Mouse (Mus musculus) heart, postnatal 0 days (tissue): Measurements from ENCODE around the gene Slc4a1. TPM values are rescaled to one million over a fixed set of nuclear protein-coding genes. Genes with fewer than 3 reads are reported as not detected.

ENCODE experiments used
- ATAC-seq: fragments of 200-750 bp; cut with Nextera tagmentation; 2 replicates; pipeline ENCODE4 v1.8.0; 2017; ENCODE audit warnings: low read depth, moderate number of reproducible peaks, moderate library complexity; ENCODE audit not compliant: insufficient read depth
- DNase-seq: peaks from one replicate; pipeline ENCODE4 v3.0.0-alpha.2; 2016; ENCODE audit warnings: low spot score
- H3K27ac ChIP-seq: fragments of 300-500 bp; sonication (generic); 2 replicates; pipeline ENCODE4 v1.5.1; 2014; ENCODE audit warnings: low read depth, mild to moderate bottlenecking
- H3K27me3 ChIP-seq: fragments of 300-500 bp; sonication (generic); 2 replicates; pipeline ENCODE4 v1.6.1; 2014; ENCODE audit warnings: low read length, mixed read lengths; ENCODE audit not compliant: control insufficient read depth, insufficient read depth
- H3K36me3 ChIP-seq: fragments of 300-500 bp; sonication (generic); replicated peaks from 2 replicates; pipeline ENCODE4 v1.6.1; 2014; ENCODE audit warnings: low read length, mixed read lengths; ENCODE audit not compliant: control insufficient read depth, insufficient read depth
- H3K4me1 ChIP-seq: fragments of 300-500 bp; sonication (generic); 2 replicates; pipeline ENCODE4 v1.6.1; 2014; ENCODE audit warnings: antibody characterized with exemption; ENCODE audit not compliant: control insufficient read depth, insufficient read depth
- H3K4me2 ChIP-seq: fragments of 300-500 bp; sonication (generic); 2 replicates; pipeline ENCODE4 v1.6.1; 2014; ENCODE audit warnings: low read depth, mild to moderate bottlenecking, low read length, moderate library complexity
- H3K4me3 ChIP-seq: fragments of 300-500 bp; sonication (generic); 2 replicates; pipeline ENCODE4 v1.5.1; 2014; ENCODE audit warnings: low read depth, low read length
- H3K9ac ChIP-seq: fragments of 300-500 bp; sonication (generic); replicated peaks from 2 replicates; pipeline ENCODE4 v1.6.1; 2014; ENCODE audit warnings: low read depth, low read length, mixed read lengths
- H3K9me3 ChIP-seq: fragments of 300-500 bp; sonication (generic); replicated peaks from 2 replicates; pipeline ENCODE4 v1.6.1; 2016; ENCODE audit warnings: low read length; ENCODE audit not compliant: control insufficient read depth
- CTCF ChIP-seq: IDR thresholded peaks from 2 replicates; pipeline ENCODE4 v1.5.1; 2016; ENCODE audit warnings: antibody characterized with exemption, control low read depth, low read depth
- EP300 ChIP-seq: IDR thresholded peaks from 2 replicates; pipeline ENCODE4 v1.6.1; 2016; ENCODE audit warnings: antibody characterized with exemption, low read depth
- WGBS: fragments of 180-500 bp; shearing (Covaris S2); extraction: QIAGEN DNeasy Blood & Tissue Kit; methylation state at CpG from one replicate; pipeline ENCODE4 v1.1.7; 2014; 5-methylcytosine and 5-hydroxymethylcytosine counted together
- polyA plus RNA-seq: library from polyadenylated mRNA; unstranded; fragments of >200 nt; fragmentation: Nextera tagmentation; extraction: Ambion mirVana; gene quantifications from 2 replicates; pipeline ENCODE4 v1.2.1, GENCODE M21; 2015
- total RNA-seq: library from RNA; depleted of rRNA; stranded (reverse); fragments of >200 nt; gene quantifications from 2 replicates; pipeline ENCODE4 v1.2.3, GENCODE M21; 2014; ENCODE audit warnings: low replicate concordance

Gene Slc4a1
- total and polyA plus RNA-seq, 2 experiments from 2014 or later, result 3.1 to 7.5 TPM

DNA sequence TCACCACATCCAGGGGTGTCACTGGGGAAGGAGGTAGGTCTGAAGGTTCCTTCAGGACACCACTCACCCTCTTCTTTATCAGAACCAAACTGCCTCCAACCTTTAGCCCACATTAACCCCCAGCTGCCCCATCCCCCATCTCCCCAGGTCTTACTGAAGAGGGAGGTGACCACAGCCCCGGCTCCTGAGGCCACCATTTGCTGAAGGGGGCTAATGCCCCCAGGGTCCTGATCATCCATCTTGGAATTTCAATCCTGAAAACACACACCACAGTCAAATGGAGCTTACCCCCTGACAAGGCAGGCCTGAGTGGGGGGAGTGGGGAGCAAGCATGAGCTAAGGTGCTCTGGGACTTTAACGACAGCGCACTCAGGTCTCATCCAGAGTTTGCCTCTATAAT, 40.4 kb upstream of the Slc4a1 start:
- 13% methylated on average over 3 of the region's 3 CpGs for WGBS
- Histone ChIP-seq H3K4me1 (peaks cover 15% of the 10 kb centered on the region), H3K9ac (peak overlapping the region; percentile 69), H3K36me3 (peaks cover 30% of the 10 kb centered on the region), H3K27ac (peak overlapping the region; percentile 95), H3K4me2 (peak overlapping the region; percentile 66), H3K4me3 (peak overlapping the region; percentile 93), H3K27me3 (no peaks in the 10 kb centered on the region), H3K9me3 (no peaks in the 10 kb centered on the region)
- ATAC-seq (no peak), DNase-seq (no peak)
- TF ChIP-seq EP300 (no peak), CTCF (no peak)

DNA sequence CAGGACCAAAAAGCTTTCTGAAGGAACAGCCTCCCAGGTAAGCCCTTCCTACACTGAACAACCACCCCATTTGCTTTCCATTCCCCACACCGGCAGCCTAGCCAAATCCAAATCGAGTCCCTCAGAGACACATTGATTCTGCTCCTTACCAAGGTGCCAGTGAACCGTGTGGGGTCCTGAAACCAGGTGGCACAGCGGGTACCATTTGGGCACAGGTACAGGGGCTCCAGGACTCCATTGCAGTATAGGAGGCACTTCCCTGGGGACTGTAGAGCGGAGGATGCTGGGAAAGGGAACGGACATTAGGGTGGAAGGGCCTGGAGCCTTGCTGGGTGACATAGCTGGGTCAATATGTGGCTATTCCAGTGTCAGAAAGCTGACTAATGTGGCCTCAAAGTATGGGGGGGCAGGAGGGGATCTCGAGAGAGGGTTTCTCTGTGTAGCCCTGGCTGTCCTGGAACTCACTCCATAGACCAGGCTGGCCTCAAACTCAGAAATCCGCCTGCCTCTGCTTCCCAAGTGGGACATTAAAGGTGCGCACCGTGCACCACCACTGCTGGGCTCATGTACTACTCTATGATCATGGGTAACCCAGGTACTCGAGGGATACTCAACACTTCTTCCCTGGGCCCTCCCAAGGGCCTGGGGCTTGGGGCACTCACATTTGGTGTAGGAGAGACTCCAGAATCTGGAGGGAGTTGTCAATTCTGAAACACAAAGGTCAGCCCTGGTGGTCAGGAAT, 39.7 kb upstream of the Slc4a1 start:
- WGBS, result 79% methylated on average over 11 of the region's 11 CpGs
- H3K27ac ChIP-seq, result no peak overlapping the region
- no peak for DNase-seq

GRCm38 (mm10) chr11:102404161-102405010, 38.4 kb upstream of the Slc4a1 start:
- no peak overlapping the region for H3K4me2 ChIP-seq
- no peak for TF ChIP-seq EP300
- no peak for TF ChIP-seq CTCF
- no peak overlapping the region for H3K27ac ChIP-seq
- H3K4me1 ChIP-seq, result peaks cover 12% of the 10 kb centered on the region
- DNase-seq (no peak), ATAC-seq (no peak)
- no peak overlapping the region for H3K4me3 ChIP-seq
- H3K9ac ChIP-seq, result no peak overlapping the region
- H3K27me3 ChIP-seq, result peaks cover 16% of the 10 kb centered on the region
- peaks cover 30% of the 10 kb centered on the region for H3K36me3 ChIP-seq
- 89% methylated on average over 18 of the region's 18 CpGs for WGBS
- H3K9me3 ChIP-seq, result no peaks in the 10 kb centered on the region

More for the DNA sequence above, 39.7 kb upstream of the Slc4a1 start:
- peak overlapping the region; percentile 69; the same call in 1 of the 2 replicates for H3K9ac ChIP-seq
- H3K4me3 ChIP-seq, result peak overlapping the region; percentile 93
- H3K4me1 ChIP-seq, result peaks cover 12% of the 10 kb centered on the region
- no peaks in the 10 kb centered on the region for H3K9me3 ChIP-seq
- peak overlapping the region; percentile 66 for H3K4me2 ChIP-seq
- peaks cover 30% of the 10 kb centered on the region for H3K36me3 ChIP-seq
- TF ChIP-seq EP300 (no peak), CTCF (no peak)
- H3K27me3 ChIP-seq, result peaks cover 3% of the 10 kb centered on the region; the same call in 1 of the 2 replicates
- ATAC-seq, result no peak

DNA sequence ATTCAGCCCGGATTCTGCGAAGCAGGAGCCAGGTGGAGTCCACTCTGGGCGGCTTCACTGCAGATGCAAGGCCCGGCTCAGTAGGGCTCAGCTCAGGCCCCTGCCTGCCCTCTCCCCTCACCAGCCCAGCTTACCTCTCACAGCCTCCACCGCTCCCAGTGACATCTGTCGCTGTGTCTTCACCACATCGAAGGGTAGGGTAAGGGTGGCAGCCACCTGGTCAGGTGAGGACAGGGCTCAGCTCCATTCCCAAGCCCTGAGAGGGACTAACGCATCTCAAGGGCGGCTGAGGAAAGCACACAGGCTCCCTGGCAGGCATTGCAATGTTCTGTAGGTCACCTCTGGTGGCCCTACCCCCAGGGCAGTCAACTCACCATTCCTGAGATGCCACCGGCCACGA, 37.7 kb upstream of the Slc4a1 start:
- no peak for ATAC-seq
- H3K9ac ChIP-seq, result no peak overlapping the region

DNA sequence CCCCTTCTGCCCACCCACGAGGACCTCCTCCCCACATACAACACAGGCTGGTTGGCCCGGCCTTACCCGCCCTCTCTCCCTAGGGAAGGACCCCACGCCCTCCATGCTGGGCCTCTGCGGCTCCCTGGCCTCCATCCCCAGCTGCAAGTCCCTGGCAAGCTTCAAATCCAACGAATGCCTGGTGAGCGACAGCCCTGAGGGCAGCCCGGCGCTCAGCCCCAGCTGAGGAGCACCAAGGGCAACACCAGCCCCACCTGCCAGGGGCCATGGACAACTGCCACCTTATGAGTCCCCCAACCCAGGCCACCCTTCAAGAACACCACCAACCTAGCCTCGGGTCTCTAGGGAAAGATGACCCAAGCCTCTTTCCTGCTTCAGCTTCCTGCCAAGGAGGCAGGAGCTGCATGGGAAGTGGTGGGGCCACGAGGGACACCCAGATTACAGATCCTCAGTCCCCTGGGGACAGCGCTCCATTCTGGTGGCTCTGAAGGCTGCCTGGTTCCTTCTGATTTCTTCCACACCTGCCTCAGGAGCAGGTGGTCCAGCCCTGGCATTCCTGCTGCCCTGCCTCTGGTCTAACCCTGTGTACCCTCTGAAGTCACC, 36.0 kb upstream of the Slc4a1 start:
- Histone ChIP-seq H3K4me2 (no peak overlapping the region), H3K9me3 (no peaks in the 10 kb centered on the region), H3K4me1 (peaks cover 12% of the 10 kb centered on the region), H3K27ac (no peak overlapping the region), H3K4me3 (no peak overlapping the region), H3K27me3 (peaks cover 32% of the 10 kb centered on the region), H3K36me3 (peaks cover 30% of the 10 kb centered on the region), H3K9ac (no peak overlapping the region)
- ATAC-seq (no peak), DNase-seq (no peak)
- TF ChIP-seq CTCF (no peak), EP300 (no peak)
- 58% methylated on average over 12 of the region's 12 CpGs for WGBS

More for the DNA sequence above, 37.7 kb upstream of the Slc4a1 start:
- Histone ChIP-seq H3K27ac (no peak overlapping the region), H3K4me1 (peaks cover 12% of the 10 kb centered on the region), H3K4me3 (no peak overlapping the region), H3K36me3 (peaks cover 30% of the 10 kb centered on the region), H3K9me3 (no peaks in the 10 kb centered on the region), H3K27me3 (peaks cover 24% of the 10 kb centered on the region), H3K4me2 (no peak overlapping the region)
- WGBS, result 92% methylated on average over 11 of the region's 11 CpGs
- no peak for DNase-seq
- TF ChIP-seq CTCF (no peak), EP300 (no peak)
